8 mouse cellular contexts compared by ENCODE assay signal in the genomic region with DNA sequence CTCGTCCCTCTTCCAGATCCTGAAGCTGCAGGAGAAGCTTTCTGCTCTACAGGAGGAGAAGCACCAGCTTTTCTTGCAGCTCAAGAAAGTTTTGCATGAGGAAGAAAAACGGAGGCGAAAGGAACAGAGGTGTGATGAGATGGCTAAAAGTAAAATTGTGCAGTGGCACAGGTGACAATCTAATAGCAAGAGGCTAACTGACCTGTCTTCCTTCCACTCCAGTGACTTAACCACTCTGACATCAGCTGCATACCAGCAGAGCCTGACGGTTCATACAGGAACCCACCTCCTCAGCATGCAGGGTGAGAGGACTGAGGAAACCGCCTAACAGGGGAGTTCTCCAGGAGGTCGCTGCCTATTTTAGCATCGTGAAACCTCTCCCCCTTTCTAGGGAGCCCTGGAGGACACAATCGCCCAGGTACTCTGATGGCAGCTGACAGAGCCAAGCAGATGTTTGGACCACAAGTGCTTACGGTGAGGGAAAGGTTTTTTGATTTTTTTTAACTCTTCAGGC. TPM values are rescaled to one million over a fixed set of nuclear protein-coding genes. Genes with fewer than 3 reads are reported as not detected.
DNase-seq lines count a peak whose midpoint lies in the region; ATAC-seq and TF ChIP-seq lines count a peak whose summit lies in the region.

No protein-coding gene starts in this region.

- H3K4me3 ChIP-seq in heart, postnatal 0 days (ENCODE audit: low read depth, low read length): peak overlapping the region; percentile 89
- H3K4me3 ChIP-seq in bone marrow, adult 2 months (replicated peaks; ENCODE audit: control insufficient read depth, low read depth, low read length): peak overlapping the region; percentile 92
- H3K4me3 ChIP-seq in hindbrain, embryonic 14.5 days (replicated peaks; ENCODE audit: low read length): peak overlapping the region; percentile 78
- H3K4me3 ChIP-seq in midbrain, embryonic 12.5 days: peak overlapping the region; percentile 92

- no peak for TF ChIP-seq CTCF in heart, postnatal 0 days (IDR thresholded peaks at IDR 0.05; ENCODE audit: low read depth)
- no peak for TF ChIP-seq CTCF in bone marrow, adult 2 months (IDR thresholded peaks at IDR 0.05; ENCODE audit: control insufficient read depth, insufficient read depth, low read length)

- TF ChIP-seq POLR2A in bone marrow, adult 2 months (IDR thresholded peaks at IDR 0.05; ENCODE audit: borderline replicate concordance, control insufficient read depth, low read depth, low read length): no peak

- H3K9me3 ChIP-seq in heart, postnatal 0 days (replicated peaks; ENCODE audit: control insufficient read depth, low read length): no peaks in the 10 kb centered on the region
- no peaks in the 10 kb centered on the region for H3K9me3 ChIP-seq in hindbrain, embryonic 14.5 days (ENCODE audit: control insufficient read depth, low read length)
- H3K9me3 ChIP-seq in midbrain, embryonic 12.5 days: no peaks in the 10 kb centered on the region

- no peak overlapping the region for H3K27ac ChIP-seq in heart, postnatal 0 days (ENCODE audit: low read depth)
- H3K27ac ChIP-seq in bone marrow, adult 2 months (ENCODE audit: control insufficient read depth, insufficient read depth, low read depth, low read length, poor library complexity): no peak overlapping the region
- H3K27ac ChIP-seq in hindbrain, embryonic 14.5 days: no peak overlapping the region
- no peak overlapping the region for H3K27ac ChIP-seq in midbrain, embryonic 12.5 days (replicated peaks)

- peaks cover 24% of the 10 kb centered on the region for H3K4me1 ChIP-seq in heart, postnatal 0 days (ENCODE audit: control insufficient read depth, insufficient read depth)
- H3K4me1 ChIP-seq in bone marrow, adult 2 months (ENCODE audit: control insufficient read depth, insufficient read depth, low read length): peaks cover 3% of the 10 kb centered on the region
- peaks cover 32% of the 10 kb centered on the region for H3K4me1 ChIP-seq in hindbrain, embryonic 14.5 days (replicated peaks; ENCODE audit: control insufficient read depth, insufficient read depth, low read length)
- peaks cover 45% of the 10 kb centered on the region for H3K4me1 ChIP-seq in midbrain, embryonic 12.5 days

- ATAC-seq in heart, postnatal 0 days (ENCODE audit: insufficient read depth, low read depth): no peak
- ATAC-seq in hindbrain, embryonic 14.5 days (ENCODE audit: low FRiP score): no peak
- ATAC-seq in midbrain, embryonic 12.5 days (ENCODE audit: low FRiP score, low read depth): no peak

- peak overlapping the region; percentile 94 for H3K4me2 ChIP-seq in heart, postnatal 0 days (ENCODE audit: low read depth, low read length)
- peak overlapping the region; percentile 100 for H3K4me2 ChIP-seq in hindbrain, embryonic 14.5 days (replicated peaks)
- peak overlapping the region; percentile 99 for H3K4me2 ChIP-seq in midbrain, embryonic 12.5 days (replicated peaks)

- no peak for TF ChIP-seq EP300 in heart, postnatal 0 days (IDR thresholded peaks at IDR 0.05; ENCODE audit: low read depth)

- peaks cover 71% of the 10 kb centered on the region for H3K36me3 ChIP-seq in heart, postnatal 0 days (replicated peaks; ENCODE audit: control insufficient read depth, insufficient read depth, low read length)
- H3K36me3 ChIP-seq in hindbrain, embryonic 14.5 days (replicated peaks; ENCODE audit: control insufficient read depth, insufficient read depth): peaks cover 82% of the 10 kb centered on the region
- peaks cover 75% of the 10 kb centered on the region for H3K36me3 ChIP-seq in midbrain, embryonic 12.5 days

- no peak overlapping the region for H3K9ac ChIP-seq in heart, postnatal 0 days (replicated peaks; ENCODE audit: low read depth, low read length)
- peak overlapping the region; percentile 84; the same call in 1 of the 2 replicates for H3K9ac ChIP-seq in hindbrain, embryonic 14.5 days
- H3K9ac ChIP-seq in midbrain, embryonic 12.5 days (replicated peaks): peak overlapping the region; percentile 95

- no peaks in the 10 kb centered on the region for H3K27me3 ChIP-seq in heart, postnatal 0 days (ENCODE audit: control insufficient read depth, insufficient read depth, low read length)
- no peaks in the 10 kb centered on the region for H3K27me3 ChIP-seq in hindbrain, embryonic 14.5 days (ENCODE audit: control insufficient read depth, insufficient read depth, low read length)
- H3K27me3 ChIP-seq in midbrain, embryonic 12.5 days: no peaks in the 10 kb centered on the region

- DNase-seq in heart, postnatal 0 days (ENCODE audit: low spot score): no peak
- DNase-seq in heart, postnatal 4 days: no peak
- no peak for DNase-seq in hindbrain, embryonic 14.5 days (ENCODE audit: low spot score)
- DNase-seq in adrenal gland, adult 8-10 months: no peak
- DNase-seq in thymus, adult 18-20 months: no peak
- no peak for DNase-seq in urinary bladder, postnatal 14 days (ENCODE audit: low spot score)

- 32% methylated on average over 9 of the region's 9 CpGs for WGBS in heart, postnatal 0 days
- 36% methylated on average over 9 of the region's 9 CpGs for WGBS in bone marrow, adult 2 months
- 45% methylated on average over 9 of the region's 9 CpGs for WGBS in hindbrain, embryonic 14.5 days
- whole genome bisulfite sequencing in midbrain, embryonic 12.5 days: 47% methylated on average over 9 of the region's 9 CpGs

RNA-seq across cellular contexts. Expression of a gene that starts 1.3 kb away (rescaled TPM):
- 48.6 and 72.4 TPM in 2 replicates for total RNA-seq in heart, postnatal 0 days (2014; rRNA removed; ENCODE audit: low replicate concordance)
- polyA plus RNA-seq in heart, postnatal 0 days (2015; fragmentation: Nextera tagmentation; extraction: Ambion mirVana): 37.1 and 38.1 TPM in 2 replicates
- total RNA-seq in heart, postnatal 4 days (2021): 10 to 100 TPM; 29.6 to 33.0 TPM
- 120 and 203 TPM in 2 replicates for polyA plus RNA-seq in bone marrow, adult 2 months (2011; ENCODE audit: insufficient read depth, insufficient read length, low replicate concordance, missing spikeins)
- polyA plus RNA-seq in hindbrain, embryonic 14.5 days (2014; fragmentation: Nextera tagmentation; extraction: Ambion mirVana): 50.4 and 56.5 TPM in 2 replicates
- 93.1 and 97.6 TPM in 2 replicates for polyA plus RNA-seq in midbrain, embryonic 12.5 days (2016; fragmentation: Nextera tagmentation; extraction: Ambion mirVana)
- 10 to 100 TPM; 44.0 to 72.7 (median 52.0) TPM for total RNA-seq in adrenal gland, adult 8-10 months (2022)

RNA-seq across cellular contexts. Expression of a gene that starts 6.8 kb away (rescaled TPM):
- 469 and 504 TPM in 2 replicates for total RNA-seq in heart, postnatal 0 days (2014; rRNA removed; ENCODE audit: low replicate concordance)
- polyA plus RNA-seq in heart, postnatal 0 days (2015; fragmentation: Nextera tagmentation; extraction: Ambion mirVana): 961 and 973 TPM in 2 replicates
- 100 to 1,000 TPM; 550 to 556 TPM for total RNA-seq in heart, postnatal 4 days (2021)
- polyA plus RNA-seq in bone marrow, adult 2 months (2011; ENCODE audit: insufficient read depth, insufficient read length, low replicate concordance, missing spikeins): 378 and 387 TPM in 2 replicates
- 1,061 and 1,077 TPM in 2 replicates for polyA plus RNA-seq in hindbrain, embryonic 14.5 days (2014; fragmentation: Nextera tagmentation; extraction: Ambion mirVana)
- 1,395 and 1,465 TPM in 2 replicates for polyA plus RNA-seq in midbrain, embryonic 12.5 days (2016; fragmentation: Nextera tagmentation; extraction: Ambion mirVana)
- total RNA-seq in adrenal gland, adult 8-10 months (2022): 100 to 1,000 TPM; 468 to 561 (median 519) TPM

RNA-seq across cellular contexts. Expression of a gene that starts 14.1 kb away (rescaled TPM):
- total RNA-seq in heart, postnatal 0 days (2014; rRNA removed; ENCODE audit: low replicate concordance): 39.2 and 59.5 TPM in 2 replicates
- polyA plus RNA-seq in heart, postnatal 0 days (2015; fragmentation: Nextera tagmentation; extraction: Ambion mirVana): 3.6 and 4.5 TPM in 2 replicates
- total RNA-seq in heart, postnatal 4 days (2021): 10 to 100 TPM; 45.8 to 48.5 TPM
- 25.7 and 38.2 TPM in 2 replicates for polyA plus RNA-seq in bone marrow, adult 2 months (2011; ENCODE audit: insufficient read depth, insufficient read length, low replicate concordance, missing spikeins)
- polyA plus RNA-seq in hindbrain, embryonic 14.5 days (2014; fragmentation: Nextera tagmentation; extraction: Ambion mirVana): 25.6 and 28.1 TPM in 2 replicates
- 17.4 and 19.3 TPM in 2 replicates for polyA plus RNA-seq in midbrain, embryonic 12.5 days (2016; fragmentation: Nextera tagmentation; extraction: Ambion mirVana)
- 10 to 100 TPM; 36.4 to 71.4 (median 51.5) TPM for total RNA-seq in adrenal gland, adult 8-10 months (2022)

RNA-seq across cellular contexts. Expression of a gene that starts 14.2 kb away (rescaled TPM):
- 1.8 and 6.3 TPM in 2 replicates for total RNA-seq in heart, postnatal 0 days (2014; rRNA removed; ENCODE audit: low replicate concordance)
- polyA plus RNA-seq in heart, postnatal 0 days (2015; fragmentation: Nextera tagmentation; extraction: Ambion mirVana): 2.8 and 3.9 TPM in 2 replicates
- 1 to 10 TPM; 5.2 to 6.2 TPM for total RNA-seq in heart, postnatal 4 days (2021)
- polyA plus RNA-seq in bone marrow, adult 2 months (2011; ENCODE audit: insufficient read depth, insufficient read length, low replicate concordance, missing spikeins): 2.7 and 5.6 TPM in 2 replicates
- polyA plus RNA-seq in hindbrain, embryonic 14.5 days (2014; fragmentation: Nextera tagmentation; extraction: Ambion mirVana): 5.4 and 7.6 TPM in 2 replicates
- polyA plus RNA-seq in midbrain, embryonic 12.5 days (2016; fragmentation: Nextera tagmentation; extraction: Ambion mirVana): 21.8 and 23.2 TPM in 2 replicates
- 1 to 10 TPM in 1 of 4 experiments, under 1 TPM in 3; 0.23 to 2.4 (median 0.71) TPM for total RNA-seq in adrenal gland, adult 8-10 months (2022)

RNA-seq across cellular contexts. Expression of a gene that starts 19.6 kb away (rescaled TPM):
- total RNA-seq in heart, postnatal 0 days (2014; rRNA removed; ENCODE audit: low replicate concordance): 2.5 and 9.7 TPM in 2 replicates
- polyA plus RNA-seq in heart, postnatal 0 days (2015; fragmentation: Nextera tagmentation; extraction: Ambion mirVana): 2.5 TPM in 2 replicates
- total RNA-seq in heart, postnatal 4 days (2021): 1 to 10 TPM; 2.8 to 3.2 TPM
- polyA plus RNA-seq in bone marrow, adult 2 months (2011; ENCODE audit: insufficient read depth, insufficient read length, low replicate concordance, missing spikeins): 63.5 and 179 TPM in 2 replicates
- polyA plus RNA-seq in hindbrain, embryonic 14.5 days (2014; fragmentation: Nextera tagmentation; extraction: Ambion mirVana): 0.20 and 0.33 TPM in 2 replicates
- polyA plus RNA-seq in midbrain, embryonic 12.5 days (2016; fragmentation: Nextera tagmentation; extraction: Ambion mirVana): 0.50 and 0.73 TPM in 2 replicates
- total RNA-seq in adrenal gland, adult 8-10 months (2022): 1 to 10 TPM in 2 of 4 experiments, under 1 TPM in 2; 0.31 to 1.9 (median 0.86) TPM
